Mouse (Mus musculus): ENCODE results near the gene Rnase10. TPM values are rescaled to one million over a fixed set of nuclear protein-coding genes. Genes with fewer than 3 reads are reported as not detected.
A peak's percentile ranks its signal among the peaks of the same experiment; 100 is the strongest.
"Not testable (repeated sequence)": the region's sequence is repeated elsewhere in the genome, so short reads cannot be mapped to it uniquely, and the experiment has no call there.

The Rnase10 gene
- polyA plus RNA-seq, 1 experiment from 2014 or later = 0.40 TPM

DNA sequence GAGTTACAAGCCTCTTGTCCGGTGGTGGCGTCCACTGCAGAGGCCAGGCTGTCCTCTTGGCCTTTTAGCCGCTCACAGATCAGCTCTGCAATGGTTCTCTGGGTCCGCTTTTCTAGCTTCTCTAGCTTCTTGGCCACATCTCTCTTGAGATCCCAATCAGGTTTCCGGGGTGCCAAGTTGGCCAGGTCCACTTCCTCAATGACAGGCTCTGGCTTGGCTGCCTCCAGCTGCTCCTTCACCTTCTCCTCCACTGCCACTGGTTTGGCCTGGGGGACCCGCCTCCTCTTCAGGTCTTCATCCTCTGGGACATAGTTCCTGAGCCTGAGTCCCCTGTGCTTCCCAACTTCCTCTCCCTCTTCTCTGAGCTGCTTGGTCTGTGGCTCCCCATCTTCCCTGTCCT lies 29.1 kb upstream of the Rnase10 start:
- H3K27ac ChIP-seq (replicated peaks); H3K27me3 ChIP-seq (replicated peaks); ATAC-seq (ENCODE audit: extremely low read depth, insufficient number of reproducible peaks, low FRiP score, low TSS enrichment); H3K36me3 ChIP-seq; H3K9me3 ChIP-seq; H3K4me2 ChIP-seq; H3K9ac ChIP-seq; H3K4me1 ChIP-seq; H3K4me3 ChIP-seq: not testable (repeated sequence)
- 74% methylated on average over 6 of the region's 6 CpGs for WGBS

- Histone ChIP-seq H3K4me1 (peaks cover 8% of the 10 kb centered on the region), H3K27me3 (replicated peaks) (no peaks in the 10 kb centered on the region), H3K4me3 (no peak overlapping the region), H3K9me3 (no peaks in the 10 kb centered on the region), H3K36me3 (no peaks in the 10 kb centered on the region), H3K27ac (replicated peaks) (no peak overlapping the region), H3K4me2 (no peak overlapping the region), H3K9ac (no peak overlapping the region)
- no peak for ATAC-seq (ENCODE audit: extremely low read depth, insufficient number of reproducible peaks, low FRiP score, low TSS enrichment)
Observed at GRCm38 (mm10) chr14:50979631-50980030, 27.9 kb upstream of the Rnase10 start.

GRCm38 (mm10) chr14:50981207-50981606 lies 26.3 kb upstream of the Rnase10 start:
- Histone ChIP-seq H3K9me3 (no peaks in the 10 kb centered on the region), H3K4me2 (no peak overlapping the region), H3K4me3 (no peak overlapping the region), H3K27me3 (replicated peaks) (no peaks in the 10 kb centered on the region), H3K9ac (no peak overlapping the region), H3K4me1 (peaks cover 8% of the 10 kb centered on the region), H3K36me3 (no peaks in the 10 kb centered on the region), H3K27ac (replicated peaks) (no peak overlapping the region)
- no peak for ATAC-seq (ENCODE audit: extremely low read depth, insufficient number of reproducible peaks, low FRiP score, low TSS enrichment)
- 31% methylated on average over 2 of the region's 2 CpGs for WGBS

DNA sequence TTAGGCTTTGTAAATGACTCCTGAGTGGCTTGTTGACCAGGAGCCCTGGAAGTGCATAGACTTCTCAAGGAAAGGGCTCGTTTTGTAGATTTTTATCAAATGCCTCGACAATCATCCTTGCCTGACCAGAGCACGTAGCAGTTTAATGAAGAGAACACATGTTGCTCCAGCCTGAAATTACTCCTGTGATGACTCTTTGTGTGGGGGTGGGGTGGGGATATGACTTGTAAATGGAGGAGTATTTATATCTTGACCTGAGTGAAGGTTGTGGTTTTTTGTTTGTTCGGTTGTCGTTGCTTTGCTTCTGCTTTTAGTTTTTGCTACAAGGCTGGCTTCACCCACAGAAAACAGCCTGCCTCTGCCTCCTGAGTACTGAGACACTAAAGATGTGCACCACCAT lies 25.7 kb upstream of the Rnase10 start:
- no peak for ATAC-seq (ENCODE audit: extremely low read depth, insufficient number of reproducible peaks, low FRiP score, low TSS enrichment)
- Histone ChIP-seq H3K36me3 (no peaks in the 10 kb centered on the region), H3K4me2 (no peak overlapping the region), H3K27ac (replicated peaks) (no peak overlapping the region), H3K9ac (no peak overlapping the region), H3K4me3 (no peak overlapping the region), H3K27me3 (replicated peaks) (no peaks in the 10 kb centered on the region), H3K9me3 (no peaks in the 10 kb centered on the region), H3K4me1 (peaks cover 5% of the 10 kb centered on the region)
- WGBS = 65% methylated on average over 5 of the region's 5 CpGs

DNA sequence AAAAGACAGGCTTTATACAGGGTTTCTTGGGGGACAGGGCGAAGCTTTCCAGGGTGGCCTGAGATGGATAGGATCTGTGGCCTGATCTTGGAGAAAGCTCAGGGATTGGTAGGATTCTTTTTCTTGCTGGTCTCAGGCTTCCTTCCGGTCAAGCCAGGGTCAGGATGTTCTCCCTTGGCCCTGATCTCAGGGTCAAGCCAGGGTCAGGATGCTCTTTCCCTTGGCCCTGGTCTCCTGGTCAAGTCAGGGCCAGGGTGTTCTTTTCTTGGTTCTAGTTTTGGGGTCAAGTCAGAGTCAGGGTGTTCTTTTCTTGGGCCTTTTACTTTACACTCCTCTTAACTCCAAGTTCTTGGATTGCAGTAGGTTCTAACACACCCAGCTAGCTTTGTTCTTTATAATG lies 19.9 kb upstream of the Rnase10 start:
- H3K4me3 ChIP-seq = no peak overlapping the region
- H3K27me3 ChIP-seq (replicated peaks) = no peaks in the 10 kb centered on the region
- no peaks in the 10 kb centered on the region for H3K36me3 ChIP-seq
- no peaks in the 10 kb centered on the region for H3K4me1 ChIP-seq
- H3K9me3 ChIP-seq = no peaks in the 10 kb centered on the region
- no peak overlapping the region for H3K27ac ChIP-seq (replicated peaks)
- no peak overlapping the region for H3K9ac ChIP-seq
- no peak overlapping the region for H3K4me2 ChIP-seq
- ATAC-seq (ENCODE audit: extremely low read depth, insufficient number of reproducible peaks, low FRiP score, low TSS enrichment) = no peak
- 58% methylated on average over 2 of the region's 2 CpGs for WGBS

- no peak overlapping the region for H3K4me2 ChIP-seq
- 75% methylated on average over 3 of the region's 3 CpGs for WGBS
- H3K9me3 ChIP-seq = no peaks in the 10 kb centered on the region
- no peaks in the 10 kb centered on the region for H3K36me3 ChIP-seq
- H3K4me3 ChIP-seq = no peak overlapping the region
- H3K27me3 ChIP-seq (replicated peaks) = no peaks in the 10 kb centered on the region
- ATAC-seq (ENCODE audit: extremely low read depth, insufficient number of reproducible peaks, low FRiP score, low TSS enrichment) = no peak
- no peak overlapping the region for H3K27ac ChIP-seq (replicated peaks)
- H3K4me1 ChIP-seq = no peaks in the 10 kb centered on the region
- H3K9ac ChIP-seq = no peak overlapping the region
Observed at GRCm38 (mm10) chr14:50991037-50991436, 16.5 kb upstream of the Rnase10 start.

- Histone ChIP-seq H3K27me3 (replicated peaks) (no peaks in the 10 kb centered on the region), H3K9ac (no peak overlapping the region), H3K27ac (replicated peaks) (peak overlapping the region; percentile 42; the same call in 1 of the 2 replicates), H3K9me3 (no peaks in the 10 kb centered on the region), H3K4me3 (no peak overlapping the region), H3K4me1 (no peaks in the 10 kb centered on the region), H3K36me3 (no peaks in the 10 kb centered on the region), H3K4me2 (no peak overlapping the region)
- no peak for ATAC-seq (ENCODE audit: extremely low read depth, insufficient number of reproducible peaks, low FRiP score, low TSS enrichment)
- 56% methylated on average over 3 of the region's 3 CpGs for WGBS
Observed at GRCm38 (mm10) chr14:50997088-50997487, 10.5 kb upstream of the Rnase10 start.

DNA sequence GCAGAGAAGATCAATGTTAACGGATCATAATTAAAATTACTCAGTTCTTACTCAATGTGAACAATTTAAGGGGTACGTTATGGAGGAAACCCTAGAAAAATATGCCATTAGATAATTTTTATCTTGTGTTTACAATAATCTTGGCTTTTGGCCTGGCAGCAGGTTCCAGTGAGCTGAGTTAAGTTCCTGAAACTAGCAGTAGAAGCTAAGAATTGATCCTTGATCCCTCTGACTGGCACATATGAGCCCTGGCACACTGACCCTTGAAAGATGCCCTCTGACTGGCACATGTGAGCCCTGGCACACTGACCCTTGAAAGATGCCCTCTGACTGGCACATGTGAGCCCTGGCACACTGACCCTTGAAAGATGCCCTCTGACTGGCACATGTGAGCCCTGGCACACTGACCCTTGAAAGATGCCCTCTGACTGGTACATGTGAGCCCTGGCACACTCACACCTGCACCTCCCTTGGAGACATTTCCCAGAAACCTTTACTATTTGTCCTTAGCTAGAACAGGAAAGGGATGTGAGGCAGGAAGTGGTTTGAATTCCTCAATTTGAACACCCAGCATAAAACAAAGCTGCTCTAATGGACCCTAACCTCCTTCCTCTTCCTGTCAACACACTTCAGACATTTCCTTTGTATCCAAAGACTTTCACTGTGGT lies 9.4 kb upstream of the Rnase10 start:
- H3K27ac ChIP-seq (replicated peaks) = peak overlapping the region; percentile 42; the same call in 1 of the 2 replicates
- H3K9ac ChIP-seq = no peak overlapping the region
- no peaks in the 10 kb centered on the region for H3K4me1 ChIP-seq
- H3K9me3 ChIP-seq = no peaks in the 10 kb centered on the region
- 52% methylated on average over 2 of the region's 2 CpGs for WGBS
- H3K27me3 ChIP-seq (replicated peaks) = no peaks in the 10 kb centered on the region
- H3K36me3 ChIP-seq = no peaks in the 10 kb centered on the region
- ATAC-seq (ENCODE audit: extremely low read depth, insufficient number of reproducible peaks, low FRiP score, low TSS enrichment) = no peak
- no peak overlapping the region for H3K4me2 ChIP-seq
- H3K4me3 ChIP-seq = no peak overlapping the region

DNA sequence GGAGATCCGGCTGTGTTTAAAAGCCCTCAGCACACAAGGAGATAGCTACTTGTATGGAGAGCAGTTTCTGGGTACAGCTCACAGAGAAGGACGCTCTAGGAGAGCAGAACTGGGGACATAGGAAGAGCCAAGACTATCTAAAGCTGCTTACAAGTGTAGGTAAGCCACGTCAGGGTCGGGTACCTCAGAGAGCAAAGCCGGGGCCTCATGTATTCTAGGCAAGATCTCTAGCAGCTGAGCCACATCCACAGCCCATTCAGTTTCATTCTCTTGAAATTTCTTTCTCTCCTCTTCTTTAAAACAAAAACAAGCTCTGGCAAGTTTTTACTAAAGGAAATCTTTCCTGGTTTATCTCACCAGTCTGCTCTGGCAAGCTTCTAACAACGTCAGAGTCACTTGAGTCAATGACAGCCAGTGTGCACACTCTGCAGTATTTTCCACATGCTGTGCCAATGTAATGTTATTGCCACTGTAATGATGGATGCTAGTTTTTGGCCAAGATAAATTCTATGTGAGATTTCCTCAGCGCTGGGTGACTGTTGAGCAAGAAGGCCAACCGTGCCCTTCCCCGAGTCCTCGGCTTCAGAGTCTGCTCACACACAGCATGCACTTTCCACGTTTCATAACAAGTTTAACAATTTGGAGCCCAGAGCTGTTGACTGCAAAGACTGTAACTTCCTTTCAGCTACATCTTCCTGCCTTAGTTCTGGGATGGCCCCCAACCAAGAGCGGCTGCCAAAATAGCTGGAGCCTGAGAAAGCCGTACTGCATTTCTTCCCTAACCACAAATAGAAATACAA lies 563 bp downstream of the Rnase10 start:
- Histone ChIP-seq H3K27me3 (replicated peaks) (no peaks in the 10 kb centered on the region), H3K9me3 (no peaks in the 10 kb centered on the region), H3K4me3 (no peak overlapping the region), H3K9ac (peak overlapping the region; percentile 57; the same call in 1 of the 2 replicates), H3K4me1 (peaks cover 31% of the 10 kb centered on the region), H3K36me3 (no peaks in the 10 kb centered on the region), H3K4me2 (peak overlapping the region; percentile 38; the same call in 1 of the 2 replicates), H3K27ac (replicated peaks) (peak overlapping the region; percentile 96)
- whole genome bisulfite sequencing = 38% methylated on average over 13 of the region's 13 CpGs
- ATAC-seq (ENCODE audit: extremely low read depth, insufficient number of reproducible peaks, low FRiP score, low TSS enrichment) = peak; percentile 78

- 74% methylated on average over 4 of the region's 4 CpGs for WGBS
Observed at GRCm38 (mm10) chr14:51008781-51009180, 1.2 kb downstream of the Rnase10 start.

GRCm38 (mm10) chr14:51009572-51009971 lies 2.0 kb downstream of the Rnase10 start:
- Histone ChIP-seq H3K4me3 (no peak overlapping the region), H3K9ac (no peak overlapping the region), H3K4me2 (no peak overlapping the region), H3K36me3 (no peaks in the 10 kb centered on the region), H3K9me3 (no peaks in the 10 kb centered on the region), H3K4me1 (peaks cover 31% of the 10 kb centered on the region), H3K27me3 (replicated peaks) (no peaks in the 10 kb centered on the region), H3K27ac (replicated peaks) (peak overlapping the region; percentile 96)
- ATAC-seq (ENCODE audit: extremely low read depth, insufficient number of reproducible peaks, low FRiP score, low TSS enrichment) = no peak
- 77% methylated on average over 6 of the region's 6 CpGs for WGBS

More at GRCm38 (mm10) chr14:51008781-51009180, 1.2 kb downstream of the Rnase10 start:
- no peak for ATAC-seq (ENCODE audit: extremely low read depth, insufficient number of reproducible peaks, low FRiP score, low TSS enrichment)
- Histone ChIP-seq H3K27me3 (replicated peaks) (no peaks in the 10 kb centered on the region), H3K27ac (replicated peaks) (peak overlapping the region; percentile 96), H3K4me3 (no peak overlapping the region), H3K4me2 (peak overlapping the region; percentile 38; the same call in 1 of the 2 replicates), H3K36me3 (no peaks in the 10 kb centered on the region), H3K9ac (no peak overlapping the region), H3K9me3 (no peaks in the 10 kb centered on the region), H3K4me1 (peaks cover 31% of the 10 kb centered on the region)

- not testable (repeated sequence) for H3K36me3 ChIP-seq; H3K9me3 ChIP-seq; H3K4me1 ChIP-seq; H3K9ac ChIP-seq; H3K27ac ChIP-seq (replicated peaks); H3K27me3 ChIP-seq (replicated peaks); H3K4me3 ChIP-seq; H3K4me2 ChIP-seq; ATAC-seq (ENCODE audit: extremely low read depth, insufficient number of reproducible peaks, low FRiP score, low TSS enrichment)
- WGBS = 81% methylated on average over 3 of the region's 3 CpGs
Observed at GRCm38 (mm10) chr14:51014724-51015123, 7.2 kb downstream of the Rnase10 start.
